Mouse (Mus musculus): ENCODE data around the gene Rgs6.

Rgs6 gene

GRCm38 (mm10) chr12:83128606-83129005 is 540.5 kb downstream of the Rgs6 start:
- no peak for DNase-seq (ENCODE audit: low spot score in 2 of 2)

- DNase-seq (ENCODE audit: low spot score in 2 of 2): no peak
These were observed 543.3 kb downstream of the Rgs6 start for GRCm38 (mm10) chr12:83131405-83131804.

GRCm38 (mm10) chr12:83133827-83134226 is 545.7 kb downstream of the Rgs6 start:
- peak; percentile 32 to 47 for DNase-seq (ENCODE audit: low spot score in 2 of 2)

- no peak for DNase-seq (ENCODE audit: low spot score in 2 of 2)
These were observed 547.9 kb downstream of the Rgs6 start for GRCm38 (mm10) chr12:83136031-83136430.

GRCm38 (mm10) chr12:83136460-83136859 is 548.4 kb downstream of the Rgs6 start:
- DNase-seq (ENCODE audit: low spot score in 2 of 2): no peak

GRCm38 (mm10) chr12:83137001-83137400 is 548.9 kb downstream of the Rgs6 start:
- DNase-seq (ENCODE audit: low spot score in 2 of 2): no peak

- no peak for DNase-seq (ENCODE audit: low spot score in 2 of 2)
These were observed 553.1 kb downstream of the Rgs6 start for GRCm38 (mm10) chr12:83141164-83141563.

- no peak for DNase-seq (ENCODE audit: low spot score in 2 of 2)
These were observed 554.4 kb downstream of the Rgs6 start for GRCm38 (mm10) chr12:83142507-83142906.

GRCm38 (mm10) chr12:83143071-83143470 is 555.0 kb downstream of the Rgs6 start:
- no peak for DNase-seq (ENCODE audit: low spot score in 2 of 2)

- no peak for DNase-seq (ENCODE audit: low spot score in 2 of 2)
These were observed 555.5 kb downstream of the Rgs6 start for GRCm38 (mm10) chr12:83143574-83143973.

- no peak for DNase-seq (ENCODE audit: low spot score in 2 of 2)
These were observed 557.0 kb downstream of the Rgs6 start for GRCm38 (mm10) chr12:83145074-83145473.

- DNase-seq (ENCODE audit: low spot score in 2 of 2): no peak
These were observed 557.8 kb downstream of the Rgs6 start for GRCm38 (mm10) chr12:83145902-83146301.

- DNase-seq (ENCODE audit: low spot score in 2 of 2): no peak
These were observed 558.8 kb downstream of the Rgs6 start for GRCm38 (mm10) chr12:83146917-83147316.

GRCm38 (mm10) chr12:83150030-83150429 is 561.9 kb downstream of the Rgs6 start:
- no peak for DNase-seq (ENCODE audit: low spot score in 2 of 2)

- DNase-seq (ENCODE audit: low spot score in 2 of 2): no peak
These were observed 562.7 kb downstream of the Rgs6 start for GRCm38 (mm10) chr12:83150813-83151212.

- no peak for DNase-seq (ENCODE audit: low spot score in 2 of 2)
These were observed 563.4 kb downstream of the Rgs6 start for GRCm38 (mm10) chr12:83151474-83151873.

GRCm38 (mm10) chr12:83160211-83160610 is 572.1 kb downstream of the Rgs6 start:
- no peak for DNase-seq (ENCODE audit: low spot score in 2 of 2)

- DNase-seq (ENCODE audit: low spot score in 2 of 2): no peak
These were observed 572.6 kb downstream of the Rgs6 start for GRCm38 (mm10) chr12:83160700-83161099.

- DNase-seq (ENCODE audit: low spot score in 2 of 2): no peak
These were observed 575.6 kb downstream of the Rgs6 start for GRCm38 (mm10) chr12:83163721-83164120.

GRCm38 (mm10) chr12:83165058-83165457 is 577.0 kb downstream of the Rgs6 start:
- DNase-seq (ENCODE audit: low spot score in 2 of 2): no peak

GRCm38 (mm10) chr12:83168310-83168709 is 580.2 kb downstream of the Rgs6 start:
- DNase-seq (ENCODE audit: low spot score in 2 of 2): peak; percentile 42 to 50

GRCm38 (mm10) chr12:83169495-83170209 is 581.6 kb downstream of the Rgs6 start:
- DNase-seq (ENCODE audit: low spot score in 2 of 2): peak; percentile 44 to 60

- no peak for DNase-seq (ENCODE audit: low spot score in 2 of 2)
These were observed 590.7 kb downstream of the Rgs6 start for GRCm38 (mm10) chr12:83178770-83179169.

- no peak for DNase-seq (ENCODE audit: low spot score in 2 of 2)
These were observed 591.8 kb downstream of the Rgs6 start for GRCm38 (mm10) chr12:83179860-83180259.
